In the genomic region with DNA sequence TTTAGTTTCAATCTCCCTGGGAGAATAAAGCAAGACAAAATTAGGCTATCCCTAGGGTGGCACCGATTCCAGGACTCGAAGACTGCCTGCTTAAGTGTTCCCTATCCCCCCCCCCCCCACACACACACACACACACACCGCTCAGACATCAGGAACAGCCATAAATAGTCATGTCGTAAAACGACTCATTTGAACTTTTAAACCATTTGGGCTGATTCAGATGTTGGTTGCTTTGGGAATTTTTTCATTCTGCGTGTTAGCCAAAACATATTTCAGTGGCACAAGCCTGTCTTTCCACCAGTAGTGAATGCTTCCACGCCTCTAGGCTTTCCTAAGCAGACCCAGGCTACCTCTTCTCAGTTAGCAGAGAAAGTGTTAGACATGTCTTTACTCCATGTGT, we compare ENCODE assay signal across 29 mouse cellular contexts. TPM values are rescaled to one million over a fixed set of nuclear protein-coding genes. Genes with fewer than 3 reads are reported as not detected.
DNase-seq lines count a peak whose midpoint lies in the region; ATAC-seq lines count a peak whose summit lies in the region.
"Had no signal": no experiment of that assay in that cellular context is flagged by ENCODE, and none has a peak within 500 bp of the region (broad histone marks: within the 10 kb centered on the region; RNA-seq: fewer than 3 reads in every experiment).

No protein-coding gene starts in this region.

- no peaks in the 10 kb centered on the region for H3K9me3 ChIP-seq in kidney, embryonic 15.5 days (replicated peaks)
- H3K9me3 ChIP-seq: embryonic facial prominence, embryonic 12.5 days; embryonic facial prominence, embryonic 15.5 days; forebrain, embryonic 12.5 days; forebrain, embryonic 15.5 days; heart, embryonic 12.5 days; heart, embryonic 15.5 days; hindbrain, embryonic 10.5 days; hindbrain, embryonic 13.5 days had no signal

- no peak overlapping the region for H3K4me3 ChIP-seq in kidney, embryonic 15.5 days (replicated peaks)
- H3K4me3 ChIP-seq: embryonic facial prominence, embryonic 12.5 days; embryonic facial prominence, embryonic 15.5 days; erythroblast, embryonic 14.5 days; forebrain, embryonic 12.5 days; forebrain, embryonic 15.5 days; heart, embryonic 12.5 days; heart, embryonic 15.5 days; hindbrain, embryonic 10.5 days; hindbrain, embryonic 13.5 days had no signal

- no peak for ATAC-seq in kidney, embryonic 15.5 days (replicated peaks; ENCODE audit: low FRiP score)
- ATAC-seq: activated CD4-positive, CD25-positive, alpha-beta regulatory T cell, adult 4 months; forebrain, embryonic 15.5 days; hindbrain, embryonic 16.5 days had no signal

- no peak for DNase-seq in kidney, adult 18-20 months
- peak; percentile 68 for DNase-seq in 3T3-L1 (ENCODE audit: low read depth, low spot score)
- peak; percentile 40 for DNase-seq in adipocyte (ENCODE audit: low spot score)
- DNase-seq in urinary bladder, adult 2 months (ENCODE audit: low spot score), result no peak
- no peak for DNase-seq in adrenal gland, adult 8-10 months
- DNase-seq: adrenal gland, postnatal 14 days; B cell, adult 2 months; cerebellum, adult 11 months; cerebellum, adult 2 months; cerebellum, adult 9-11 months; cerebellum, postnatal 25 days; gastrocnemius, postnatal 25 days; heart, adult 18-20 months; heart, postnatal 10 days; heart, postnatal 36 days had no signal

- H3K4me1 ChIP-seq in kidney, embryonic 15.5 days, result peaks cover 39% of the 10 kb centered on the region

- no peak overlapping the region for H3K9ac ChIP-seq in kidney, embryonic 15.5 days
- H3K9ac ChIP-seq: embryonic facial prominence, embryonic 12.5 days; embryonic facial prominence, embryonic 15.5 days; forebrain, embryonic 12.5 days; forebrain, embryonic 15.5 days; heart, embryonic 12.5 days; heart, embryonic 15.5 days; hindbrain, embryonic 13.5 days had no signal

- 0 out of 2 replicates have a peak overlapping the region, but pooled peaks have one; percentile 27 for H3K27ac ChIP-seq in kidney, embryonic 15.5 days
- H3K27ac ChIP-seq: embryonic facial prominence, embryonic 12.5 days; embryonic facial prominence, embryonic 15.5 days; forebrain, embryonic 12.5 days; forebrain, embryonic 15.5 days; heart, embryonic 15.5 days; hindbrain, embryonic 10.5 days; hindbrain, embryonic 13.5 days had no signal

- peaks cover 16% of the 10 kb centered on the region for H3K27me3 ChIP-seq in kidney, embryonic 15.5 days
- H3K27me3 ChIP-seq: CH12.LX; embryonic facial prominence, embryonic 15.5 days had no signal

- H3K4me2 ChIP-seq in kidney, embryonic 15.5 days, result no peak overlapping the region
- H3K4me2 ChIP-seq: embryonic facial prominence, embryonic 15.5 days; forebrain, embryonic 12.5 days; forebrain, embryonic 15.5 days; heart, embryonic 12.5 days; heart, embryonic 15.5 days; hindbrain, embryonic 13.5 days had no signal

- H3K36me3 ChIP-seq in kidney, embryonic 15.5 days, result no peaks in the 10 kb centered on the region
- H3K36me3 ChIP-seq: embryonic facial prominence, embryonic 12.5 days; embryonic facial prominence, embryonic 15.5 days; forebrain, embryonic 12.5 days; forebrain, embryonic 15.5 days; G1E; heart, embryonic 12.5 days; heart, embryonic 15.5 days; hindbrain, embryonic 10.5 days; hindbrain, embryonic 13.5 days had no signal

- 29% methylated on average over 7 of the region's 7 CpGs for WGBS in kidney, embryonic 15.5 days

RNA-seq across cellular contexts. Expression of a gene that starts 1.4 kb away (rescaled TPM):
- 19.6 and 22.9 TPM in 2 replicates for polyA plus RNA-seq in kidney, embryonic 15.5 days (2015; fragmentation: Nextera tagmentation; extraction: Ambion mirVana)
- 69.9 and 81.8 TPM in 2 replicates for polyA plus RNA-seq in urinary bladder, adult 2 months (2012; rRNA removed)
- 1 to 10 TPM; 5.4 to 9.5 (median 7.3) TPM for total RNA-seq in adrenal gland, adult 8-10 months (2022)
- polyA plus RNA-seq: erythroblast, embryonic 14.5 days; G1E had no signal

Comparison
In these comparisons a context has a peak if more than half of its experiments do, and no peak if none do; other contexts are left out.
1. DNase-seq: peak in 3T3-L1 (single experiment) and adipocyte (single experiment); none in kidney, adult 18-20 months (single experiment), urinary bladder, adult 2 months (single experiment) and adrenal gland, adult 8-10 months (single experiment).